Mouse (Mus musculus): ENCODE data around the gene Pcbp4.

The Pcbp4 gene

DNA sequence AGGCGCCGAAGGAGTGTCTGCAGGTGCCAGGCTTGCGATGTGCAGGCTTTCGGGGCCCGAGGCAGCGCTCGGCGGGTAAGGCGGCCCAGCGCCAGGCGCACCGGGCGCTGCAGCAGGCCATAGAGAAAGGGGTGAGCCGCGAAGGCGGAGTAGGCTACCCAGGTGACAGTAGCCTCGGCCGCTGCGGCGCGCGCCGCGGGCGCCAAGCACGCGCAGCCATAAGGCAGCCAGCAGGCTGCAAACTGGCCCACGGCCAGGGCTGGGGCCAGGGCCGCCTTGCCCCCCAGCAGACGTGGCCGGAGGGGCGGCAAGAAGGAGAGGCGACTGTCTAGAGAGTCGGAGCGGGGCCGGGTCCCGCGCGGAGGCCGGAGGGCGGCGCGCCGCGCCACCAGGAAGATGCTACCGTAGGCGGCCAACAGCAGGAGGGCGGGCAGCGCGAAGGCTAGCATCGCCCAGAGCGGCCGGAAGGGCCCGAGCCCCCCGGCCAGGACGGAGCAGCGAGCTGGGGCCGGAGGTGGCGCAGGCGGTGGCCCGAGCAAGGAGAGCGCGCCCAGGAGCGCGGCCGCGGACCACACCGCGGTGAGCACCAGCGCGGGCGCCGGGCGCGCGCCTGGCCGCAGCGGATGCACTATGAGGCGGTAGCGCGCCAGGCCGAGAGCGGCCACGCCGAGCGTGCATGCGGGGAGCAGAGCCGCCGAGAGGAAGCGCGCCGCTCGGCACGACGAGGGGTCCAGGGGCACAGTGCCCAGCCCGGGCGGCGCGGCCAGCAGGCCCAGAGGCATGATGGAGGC is 11.9 kb downstream of the Pcbp4 start:
- DNase-seq, result peak; percentile 97

DNA sequence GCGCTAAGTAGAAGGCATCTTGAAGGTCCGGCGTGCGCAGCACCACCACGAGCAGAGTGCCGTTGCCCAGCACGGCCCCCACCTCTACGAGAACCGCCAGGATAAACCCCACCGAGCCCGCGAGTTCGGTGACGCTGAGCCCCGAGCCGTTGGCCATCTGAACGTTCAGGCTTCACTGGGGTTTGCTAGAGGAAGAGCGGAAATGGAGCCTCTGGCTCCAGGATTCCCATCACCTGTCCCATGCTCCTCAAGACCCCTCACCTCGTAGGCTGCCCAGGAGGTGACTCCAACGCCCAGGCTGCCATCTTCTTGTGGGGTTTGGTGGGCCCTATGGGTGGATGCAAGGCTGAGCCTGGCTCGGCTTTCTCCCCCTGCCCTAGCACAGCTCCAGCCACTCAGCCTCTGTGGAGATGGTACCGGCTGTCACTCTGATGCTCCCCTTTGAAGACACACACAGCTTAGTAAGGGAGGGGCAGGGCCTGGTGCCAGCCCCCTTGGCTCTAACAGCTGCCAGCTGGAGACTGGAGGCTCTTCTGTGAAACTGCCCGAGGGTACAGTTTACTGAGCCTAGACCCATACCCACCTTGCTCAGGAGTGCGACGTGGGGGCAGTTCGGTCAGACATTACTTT is 12.6 kb downstream of the Pcbp4 start, which contains the start of gene Gpr62:
Gene Gpr62 (minus strand): TSS at position 368 of the 630 bp plus-strand sequence.
- peak; percentile 90 for DNase-seq

DNA sequence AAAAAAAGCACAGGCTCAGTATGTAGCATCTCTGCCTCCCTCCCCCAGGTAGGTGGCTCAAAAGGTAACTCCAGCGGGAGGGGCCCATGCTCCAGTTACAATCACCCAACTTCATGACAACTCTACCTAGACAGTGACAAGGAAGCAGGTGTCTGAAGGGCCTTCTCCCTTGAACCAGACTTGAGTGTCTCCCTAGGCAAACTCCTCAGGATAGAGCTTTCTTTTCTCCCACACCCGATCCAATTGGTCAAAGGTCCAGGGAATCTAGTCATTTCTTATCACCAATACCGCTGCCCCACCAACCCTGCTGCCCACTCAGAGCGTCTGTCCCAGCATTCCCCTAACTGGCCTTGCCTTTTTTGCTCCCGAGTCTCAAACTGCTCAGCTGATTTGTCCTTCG is 13.6 kb downstream of the Pcbp4 start:
- DNase-seq, result no peak

DNA sequence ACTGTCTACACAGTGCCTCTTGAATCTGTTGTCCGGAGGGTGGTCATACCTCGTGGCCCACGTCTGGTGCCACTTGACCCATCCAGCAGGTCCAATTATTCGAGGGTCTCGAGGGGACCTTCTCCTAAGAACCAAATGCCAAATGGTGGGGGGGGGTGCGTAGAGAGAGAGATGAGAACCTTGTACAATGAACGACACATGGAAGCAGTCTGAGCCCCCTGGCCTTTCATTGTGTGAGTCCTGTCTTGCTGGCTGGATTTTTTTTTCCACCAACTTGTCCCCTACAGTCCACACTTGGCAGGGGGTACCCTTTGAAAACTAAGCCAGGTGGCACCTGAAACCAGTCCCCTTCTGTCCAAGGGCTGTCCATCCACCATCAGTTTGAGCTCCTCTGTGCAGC is 14.7 kb downstream of the Pcbp4 start:
- no peak for DNase-seq

DNA sequence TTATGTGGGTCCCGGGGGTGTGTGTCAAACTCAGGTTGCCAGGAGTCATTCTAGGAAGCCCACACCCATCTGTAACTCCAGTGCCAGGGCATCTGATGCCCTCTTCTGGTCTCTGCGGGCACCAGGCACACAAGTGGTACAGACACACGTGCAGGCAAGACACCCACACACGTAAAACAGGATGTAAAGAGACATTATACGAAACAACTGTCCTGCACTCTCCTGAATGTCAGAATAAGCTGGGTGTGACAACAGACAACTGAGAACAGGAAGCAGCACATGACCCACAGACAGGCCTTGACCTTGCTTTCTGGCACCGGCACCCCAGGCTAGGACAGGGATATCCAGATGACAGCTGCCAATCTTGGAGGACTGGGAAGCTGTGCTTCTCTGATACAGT is 16.2 kb downstream of the Pcbp4 start:
- peak; percentile 89 for DNase-seq

DNA sequence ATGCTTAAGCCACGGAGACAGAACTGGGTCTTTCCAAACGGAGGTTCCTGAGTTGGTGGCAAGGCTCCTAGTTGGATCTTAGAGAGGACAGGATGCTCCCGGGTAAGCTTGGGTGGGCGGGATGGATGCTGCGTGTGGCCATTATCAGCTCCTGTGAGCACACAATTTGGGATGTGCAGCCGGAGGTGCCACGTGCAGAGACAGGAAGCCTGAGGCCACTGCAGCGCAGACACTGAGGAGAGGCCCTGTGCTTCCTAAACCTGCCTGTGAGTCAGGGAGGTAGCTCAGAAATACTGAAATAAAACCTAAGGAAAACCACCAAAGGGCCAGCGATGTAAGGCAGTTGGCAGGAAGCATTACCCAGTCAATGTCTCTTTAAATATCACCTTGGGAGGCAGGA is 16.7 kb downstream of the Pcbp4 start:
- DNase-seq, result peak; percentile 89

DNA sequence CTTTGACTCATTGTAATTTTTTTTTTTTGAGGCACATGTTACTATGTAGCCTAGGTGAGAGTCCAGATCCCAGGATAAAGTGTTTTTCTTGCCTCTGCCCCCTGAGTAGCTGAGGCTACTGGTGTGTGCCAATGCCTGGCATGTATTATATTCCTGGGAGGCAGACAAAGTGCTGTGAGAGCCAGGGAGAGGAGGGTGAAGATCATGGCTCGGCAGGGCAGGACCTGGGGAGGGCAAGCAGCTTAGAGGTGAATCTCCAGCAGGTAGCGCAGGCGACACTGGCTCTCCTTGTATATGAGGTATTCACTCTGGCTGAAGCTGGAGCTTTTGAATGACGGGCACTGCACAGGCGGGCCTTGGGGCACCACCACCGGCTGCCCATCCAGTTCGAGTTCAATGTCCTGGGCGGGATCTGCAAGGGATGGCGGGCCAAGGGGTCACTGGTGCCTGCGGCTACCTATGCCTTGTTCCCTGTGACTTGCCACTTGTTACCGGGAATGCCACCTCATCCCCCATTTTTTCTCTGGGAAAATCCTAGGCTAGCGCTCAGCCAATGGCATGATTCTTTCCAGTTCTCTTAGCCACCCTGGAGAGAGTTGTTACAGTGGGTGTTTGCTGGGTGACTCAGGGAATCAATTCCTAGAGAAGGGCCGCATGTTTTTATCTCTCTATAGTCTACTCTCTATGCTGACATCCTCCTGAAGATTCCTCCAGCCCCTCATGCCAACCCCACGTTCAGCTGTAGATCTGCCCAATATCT is 18.1 kb downstream of the Pcbp4 start:
- peak; percentile 95 for DNase-seq

DNA sequence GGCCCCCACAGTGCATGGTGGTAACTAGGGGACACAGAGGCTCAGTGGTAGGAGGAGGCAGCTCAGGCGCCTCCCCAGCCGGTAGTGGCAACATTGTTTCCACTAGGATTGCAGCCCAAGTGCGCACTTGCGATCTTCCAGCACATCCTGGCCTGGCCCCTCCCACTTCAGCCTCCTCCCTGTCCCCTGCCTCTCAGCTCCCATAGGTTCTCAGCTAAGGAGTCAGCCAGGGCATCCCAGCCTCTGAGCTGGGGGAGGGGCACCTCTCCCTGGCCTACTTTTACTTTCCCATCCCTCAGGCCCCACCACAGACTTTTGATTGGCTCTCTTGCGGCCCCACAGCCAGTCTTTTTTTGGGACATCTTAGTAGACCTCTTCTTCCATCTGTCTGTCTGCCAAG is 18.8 kb downstream of the Pcbp4 start:
- peak; percentile 99 for DNase-seq

DNA sequence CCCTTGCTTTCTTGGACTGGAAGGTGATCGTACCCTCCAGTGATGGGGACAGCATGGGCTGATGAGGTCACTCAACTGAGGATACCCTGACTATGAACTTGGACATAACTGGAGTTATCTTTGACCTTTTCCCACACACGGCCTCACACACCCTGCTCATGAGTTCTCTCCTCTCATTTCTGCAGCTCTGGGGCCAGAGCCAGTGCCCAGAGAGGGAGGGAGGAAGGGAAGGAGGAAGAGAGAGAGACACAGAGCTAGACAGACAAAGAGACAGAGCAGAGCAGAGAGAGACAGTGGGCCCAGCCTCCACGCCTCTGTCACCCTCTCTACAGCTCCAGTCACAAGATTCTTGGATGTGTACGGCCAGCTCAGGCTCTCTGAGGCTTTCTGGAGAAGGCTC is 19.2 kb downstream of the Pcbp4 start:
- DNase-seq, result no peak

DNA sequence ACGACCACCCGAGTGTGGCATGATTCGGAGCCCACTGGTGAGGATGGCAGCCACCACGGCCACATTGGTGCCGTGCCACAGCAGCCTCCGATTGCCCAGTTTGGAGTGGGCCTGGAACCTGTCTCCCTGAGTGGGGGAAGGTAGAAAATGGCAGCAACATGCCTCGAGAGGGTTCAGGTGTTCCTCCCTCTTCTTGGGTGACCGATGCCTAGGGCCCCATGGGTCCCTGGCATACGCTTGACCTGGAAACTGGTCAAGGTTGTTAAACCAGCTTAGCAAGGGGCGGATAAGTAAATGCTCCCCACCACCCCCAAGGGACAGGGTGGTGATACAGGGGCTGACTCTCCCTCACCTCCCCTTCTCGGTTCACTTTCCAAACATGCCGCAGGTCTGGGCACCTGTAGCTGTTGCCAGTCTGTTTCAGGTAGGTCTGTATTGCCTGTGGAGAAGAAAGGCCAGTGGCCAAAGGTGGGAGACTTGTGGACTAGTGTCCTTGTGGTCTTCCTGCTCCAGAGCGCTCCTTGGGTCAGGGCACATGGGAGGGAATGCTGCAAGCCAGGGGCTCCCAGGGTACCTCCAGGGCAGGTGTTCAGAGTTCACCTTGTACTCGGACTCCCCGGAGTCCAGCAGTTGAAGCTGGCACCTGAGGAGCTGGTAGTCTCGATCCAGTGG is 20.1 kb downstream of the Pcbp4 start:
- peak; percentile 96 for DNase-seq

DNA sequence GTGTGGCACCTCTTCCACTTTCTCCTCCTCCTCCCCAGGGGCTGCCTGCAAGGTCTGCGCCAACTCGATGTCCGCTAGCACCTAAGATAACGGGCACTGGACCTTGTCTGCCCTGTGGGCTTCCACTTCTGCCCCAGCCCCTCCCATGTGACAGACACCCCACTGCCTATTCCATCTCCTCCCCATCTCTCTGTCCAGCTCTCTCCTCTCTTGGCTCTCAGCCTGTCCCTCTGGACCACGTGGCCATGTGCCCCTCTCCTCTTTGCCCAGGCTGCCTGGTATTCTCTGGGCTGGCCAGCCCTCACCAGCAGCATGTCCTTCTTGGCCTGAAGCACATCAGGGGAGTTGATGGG is 20.6 kb downstream of the Pcbp4 start:
- DNase-seq, result no peak

DNA sequence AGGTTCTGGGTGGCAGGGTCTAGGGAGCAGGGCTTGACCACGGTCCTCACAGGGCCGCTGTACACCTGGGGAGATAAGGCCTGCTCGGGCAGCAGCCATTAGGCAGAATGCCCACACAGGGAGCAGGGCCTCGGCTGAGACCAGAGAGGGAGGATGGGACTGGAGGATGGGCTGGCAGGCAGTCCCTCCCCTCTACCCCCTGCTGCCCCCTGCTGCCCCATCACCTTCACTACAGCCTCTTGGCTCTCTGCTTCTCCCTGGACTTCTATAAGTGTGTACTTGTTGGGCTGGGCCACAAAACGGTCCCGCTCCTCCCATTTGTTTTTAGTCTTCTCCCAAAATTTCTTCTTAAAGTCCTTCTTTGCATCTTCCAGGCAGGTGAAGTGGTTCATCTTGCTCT is 21.4 kb downstream of the Pcbp4 start:
- peak; percentile 98 for DNase-seq

DNA sequence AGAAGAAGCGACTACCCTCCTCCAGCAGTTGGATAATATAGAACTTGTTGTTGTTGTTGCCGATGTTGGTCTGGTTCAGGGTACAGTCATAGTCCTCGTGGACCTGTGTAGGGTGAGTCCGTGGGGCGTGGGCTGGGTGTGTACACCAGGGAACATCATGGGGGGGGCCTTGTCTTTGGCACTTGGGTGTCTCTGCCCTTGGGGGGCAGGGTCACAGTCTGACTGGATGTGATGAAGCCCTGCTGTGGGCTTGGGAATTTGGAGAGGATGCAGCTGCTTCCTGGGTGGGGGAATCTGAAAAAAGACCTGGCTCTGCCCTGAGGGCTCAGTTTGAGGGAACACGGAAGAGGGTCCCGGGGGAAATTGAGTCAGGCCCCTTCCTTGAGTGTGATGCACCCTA is 22.0 kb downstream of the Pcbp4 start:
- peak; percentile 97 for DNase-seq

DNA sequence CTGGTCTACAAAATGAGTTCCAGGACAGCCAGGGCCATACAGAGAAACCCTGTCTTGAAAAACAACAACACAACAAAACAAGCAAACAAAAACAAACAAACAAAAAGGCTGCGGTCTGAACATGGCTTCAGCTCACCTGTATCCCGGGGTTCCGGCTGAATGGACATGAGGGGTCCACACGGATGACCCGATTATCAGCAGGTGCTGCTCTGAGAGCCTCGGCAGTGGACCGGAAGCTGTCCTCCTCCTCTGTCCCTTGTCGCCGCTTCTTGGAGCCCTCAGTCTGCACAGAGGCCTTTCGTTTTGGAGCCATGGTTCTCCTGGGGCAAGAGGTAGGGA is 22.5 kb downstream of the Pcbp4 start, which contains the start of gene Rrp9:
Gene Rrp9 (plus strand): TSS at position 301 of the 339 bp plus-strand sequence.
- DNase-seq, result no peak

DNA sequence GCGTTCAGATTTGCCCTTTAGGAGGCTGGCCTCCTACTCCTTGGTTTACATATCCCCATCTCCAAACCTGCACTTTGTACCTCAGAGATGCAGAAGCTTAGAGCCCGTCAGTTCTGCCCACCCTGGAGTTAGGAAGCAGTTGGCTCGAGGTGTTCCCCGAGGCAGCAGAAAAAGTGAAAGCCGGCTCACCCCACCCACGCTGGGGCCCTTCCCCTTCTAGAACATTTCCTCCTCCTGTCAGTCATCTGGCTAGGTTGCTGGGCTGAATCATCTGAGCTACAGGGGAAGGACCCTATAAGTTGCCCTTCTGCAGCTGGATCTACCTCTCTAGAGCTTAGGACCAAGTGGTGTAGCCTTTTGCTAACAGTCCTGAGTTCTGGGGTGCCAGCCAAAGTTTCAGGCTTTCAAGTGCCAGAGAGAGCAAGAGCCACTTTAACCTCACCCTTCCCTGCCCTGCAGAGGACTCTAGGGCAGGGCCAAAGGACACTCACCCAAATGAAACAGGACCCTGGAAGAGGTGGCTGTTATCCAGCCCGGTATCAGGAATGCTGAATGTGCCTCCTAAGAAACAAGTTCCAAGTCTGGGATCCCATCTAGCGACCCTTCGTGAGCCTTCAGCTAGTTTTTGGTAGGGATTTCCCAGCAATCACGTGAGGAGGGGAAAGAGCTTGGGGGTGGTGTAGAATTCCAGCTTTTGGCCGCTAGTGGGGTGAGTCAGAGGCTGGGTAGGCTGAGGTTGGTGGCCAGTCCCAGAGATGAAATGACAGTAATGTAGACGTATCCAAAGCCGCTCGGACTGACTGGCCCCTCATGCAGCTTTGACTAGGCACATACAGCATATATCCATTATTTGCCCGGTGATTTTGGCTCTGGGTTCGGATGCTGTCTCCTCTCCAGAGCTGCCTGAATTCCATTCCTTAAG is 23.2 kb downstream of the Pcbp4 start:
- DNase-seq, result peak; percentile 98

DNA sequence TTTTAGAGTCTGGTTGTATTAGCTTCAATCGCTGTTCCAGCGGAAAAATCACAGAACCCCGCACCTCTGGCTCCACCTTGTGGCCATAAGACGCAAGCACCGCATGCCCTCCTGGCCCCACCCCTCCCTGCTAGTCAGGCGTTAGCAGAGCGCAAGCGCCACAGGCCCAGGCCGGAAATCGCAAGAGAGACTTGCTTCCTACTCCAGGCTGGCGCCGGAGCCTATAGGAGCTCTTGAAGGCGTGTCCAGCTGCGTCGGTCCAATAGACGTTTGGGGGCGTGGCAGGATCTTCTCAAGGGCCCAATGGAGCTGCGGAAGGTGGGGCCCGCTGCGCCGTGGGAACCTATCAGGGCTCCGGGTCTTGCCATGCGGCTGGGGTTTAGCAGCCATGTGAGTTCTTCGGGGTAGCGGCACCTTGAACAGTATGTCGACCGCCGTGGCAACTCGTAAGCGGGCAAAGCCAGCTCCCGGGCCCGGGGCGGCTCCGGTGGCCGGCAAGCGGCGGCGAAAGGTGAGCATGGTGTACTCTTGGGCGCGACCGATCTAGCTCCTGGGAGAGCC is 23.9 kb downstream of the Pcbp4 start, which contains the start of gene Parp3:
Gene Parp3 (minus strand): TSS at position 26 of the 561 bp plus-strand sequence.
- DNase-seq, result peak; percentile 100

DNA sequence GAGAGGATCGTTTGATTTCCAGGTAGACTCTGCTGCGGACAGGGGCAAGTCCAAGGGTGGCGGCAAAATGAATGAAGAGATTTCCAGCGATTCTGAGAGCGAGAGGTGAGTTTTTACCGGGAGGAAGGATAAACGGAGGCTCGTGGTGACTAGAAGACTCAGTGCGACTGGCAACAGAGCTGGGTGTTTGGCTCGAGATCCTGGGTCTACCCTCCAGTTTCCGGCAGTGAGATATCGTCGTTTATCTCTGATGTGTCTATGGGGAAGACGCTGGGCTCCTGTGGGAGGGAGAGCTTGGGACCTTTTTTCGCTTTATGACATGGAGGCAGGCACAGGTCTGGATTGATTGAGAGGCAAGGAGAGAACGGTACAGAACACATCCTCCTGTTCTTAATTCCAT is 24.6 kb downstream of the Pcbp4 start:
- DNase-seq, result peak; percentile 91

DNA sequence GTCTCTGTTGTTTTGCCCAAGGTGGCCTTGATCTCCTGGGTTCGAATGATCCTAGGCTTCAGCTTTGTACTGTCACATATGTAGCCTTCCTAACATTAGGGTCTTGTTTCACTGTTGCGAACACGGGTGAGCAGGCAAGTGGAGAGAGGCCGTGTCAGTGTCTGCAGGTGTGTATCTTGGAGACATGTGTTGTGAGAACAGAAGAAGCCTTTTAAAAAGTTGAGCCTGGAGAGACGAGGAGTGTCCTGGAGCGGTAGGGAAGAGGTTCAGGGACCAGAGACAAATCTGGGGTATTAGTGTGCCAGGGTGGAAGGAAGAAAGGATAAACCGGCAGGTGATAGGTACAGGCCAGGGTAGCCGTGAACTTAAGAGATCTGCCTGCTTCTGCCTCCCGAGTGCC is 25.0 kb downstream of the Pcbp4 start:
- peak; percentile 84 for DNase-seq

DNA sequence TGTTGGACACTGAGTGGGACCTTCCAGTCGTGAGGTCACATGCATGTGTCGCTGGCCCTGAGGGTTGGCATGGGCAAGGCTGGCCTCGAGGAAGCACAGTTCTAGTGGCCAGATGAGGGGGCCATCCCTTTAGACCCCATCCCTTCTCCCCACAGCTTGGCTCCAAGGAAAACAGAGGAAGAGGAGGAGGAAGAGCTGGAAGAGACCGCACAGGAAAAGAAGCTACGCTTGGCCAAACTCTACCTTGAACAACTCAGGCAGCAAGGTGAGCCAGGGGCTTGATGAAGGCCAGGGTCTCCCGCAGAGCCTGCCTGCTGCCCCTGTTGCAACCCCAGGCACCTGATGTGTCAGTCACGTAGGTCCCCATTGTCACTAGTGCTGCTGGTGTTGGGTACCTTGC is 27.4 kb downstream of the Pcbp4 start:
- peak; percentile 91 for DNase-seq

DNA sequence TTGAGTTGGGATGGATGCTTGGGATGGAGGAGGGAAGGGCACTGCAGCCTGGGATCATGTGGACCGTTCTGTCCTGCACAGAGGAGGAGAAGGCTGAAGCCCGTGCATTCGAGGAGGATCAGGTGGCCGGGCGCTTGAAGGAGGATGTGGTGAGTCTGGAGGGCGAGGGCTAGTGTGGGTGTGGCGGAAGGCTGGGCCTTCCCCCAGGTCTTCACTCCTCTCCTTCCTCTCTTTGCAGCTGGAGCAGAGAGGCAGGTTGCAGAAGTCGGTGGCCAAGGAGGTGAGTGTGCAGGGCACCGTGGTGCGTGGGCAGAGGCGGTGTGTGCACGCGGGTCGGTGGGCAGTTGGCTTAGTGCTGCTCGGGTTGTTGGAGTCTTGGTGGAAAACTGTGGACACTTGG is 28.0 kb downstream of the Pcbp4 start:
- peak; percentile 85 for DNase-seq

DNA sequence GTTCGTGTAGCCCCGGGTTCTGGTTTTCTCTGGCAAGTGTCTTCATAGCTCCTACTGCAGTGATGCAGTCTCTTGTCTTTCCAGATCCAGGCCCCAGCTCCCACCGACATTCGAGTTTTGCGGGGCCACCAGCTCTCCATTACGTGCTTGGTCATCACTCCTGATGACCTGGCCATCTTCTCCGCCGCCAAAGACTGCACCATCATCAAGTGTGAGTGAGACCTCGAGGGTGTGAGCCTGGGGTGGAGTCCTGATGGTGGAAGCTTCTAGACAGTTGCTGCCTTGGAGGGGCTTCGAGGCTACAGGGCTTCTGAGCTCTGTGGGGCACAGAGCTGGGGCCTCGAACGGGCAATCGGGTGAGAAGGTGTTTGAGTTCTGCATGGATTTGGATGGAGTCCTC is 28.6 kb downstream of the Pcbp4 start:
- DNase-seq, result peak; percentile 88
